Mouse (Mus musculus): ENCODE data around the gene Zc3h7a. TPM values are rescaled to one million over a fixed set of nuclear protein-coding genes. Genes with fewer than 3 reads are reported as not detected.

The Zc3h7a gene
- total RNA-seq (2021) = 10 to 100 TPM; 13.8 to 19.0 TPM
- long read RNA-seq, experiment 1, partial matches to known transcripts = 1 of 5 reads
- long read RNA-seq, experiment 1, other reads (novel, unspliced or antisense) = 1 of 5 reads
- long read RNA-seq, experiment 2, transcript Zc3h7a-201 (23 exons, 3,825 nt) = major isoform, 5 of 9 reads
- long read RNA-seq, experiment 2, partial matches to known transcripts = 1 of 9 reads
- long read RNA-seq, experiment 2, other reads (novel, unspliced or antisense) = 3 of 9 reads

GRCm38 (mm10) chr16:11176208-11176883 is at the start of gene Zc3h7a:
Gene Zc3h7a, minus strand, starts transcription at chr16:11176393.
- peak; percentile 84 to 86 for DNase-seq
- intact Hi-C loops (cut with DNase I) = no loop called here

- intact Hi-C loops (cut with DNase I) = no loop called here
- DNase-seq = no peak
These were observed 41.6 kb upstream of the Zc3h7a start for GRCm38 (mm10) chr16:11217801-11218200.

DNA sequence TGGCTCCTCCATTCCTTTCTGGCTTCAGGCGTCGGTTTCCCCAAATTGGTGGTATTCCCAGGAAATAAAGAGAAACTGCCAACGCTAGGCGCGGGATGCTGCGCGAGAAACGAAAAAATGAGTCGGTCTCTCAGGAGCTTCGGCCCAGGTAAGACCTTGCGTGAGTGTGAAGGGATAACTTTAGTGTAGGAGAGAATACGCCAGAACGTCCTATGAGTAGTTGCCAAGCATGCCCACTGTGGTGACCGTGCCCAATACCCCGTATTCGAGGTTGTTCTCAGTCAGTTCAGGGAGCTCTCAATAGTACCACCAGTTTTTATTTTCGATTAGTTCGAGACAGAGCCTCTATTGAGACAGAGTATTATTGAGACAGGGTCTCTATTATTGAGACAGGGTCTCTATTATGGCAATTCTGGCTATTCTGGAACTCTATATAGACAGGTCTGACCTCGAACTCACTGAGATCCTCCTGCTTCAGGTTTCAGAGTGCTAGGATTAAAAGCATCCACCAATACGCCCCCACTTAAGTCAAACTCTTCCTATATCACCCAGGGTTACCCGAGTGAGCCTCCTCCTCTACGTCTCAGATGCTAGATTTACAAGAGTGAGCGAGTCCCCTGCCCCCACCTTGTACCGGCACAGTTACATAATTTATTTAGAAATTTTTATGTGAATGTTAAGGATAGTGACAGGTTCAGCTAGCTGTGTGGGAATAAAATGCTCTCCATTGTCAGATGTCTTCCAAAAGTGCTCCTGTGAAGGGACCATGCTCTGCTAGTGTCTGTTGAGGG is 27.6 kb upstream of the Zc3h7a start:
- intact Hi-C loops (cut with DNase I) = loop anchor here (5.0 kb wide), 1 partner anchor 49 kb away; the partner anchor contains the start of gene Gspt1
- DNase-seq = no peak

DNA sequence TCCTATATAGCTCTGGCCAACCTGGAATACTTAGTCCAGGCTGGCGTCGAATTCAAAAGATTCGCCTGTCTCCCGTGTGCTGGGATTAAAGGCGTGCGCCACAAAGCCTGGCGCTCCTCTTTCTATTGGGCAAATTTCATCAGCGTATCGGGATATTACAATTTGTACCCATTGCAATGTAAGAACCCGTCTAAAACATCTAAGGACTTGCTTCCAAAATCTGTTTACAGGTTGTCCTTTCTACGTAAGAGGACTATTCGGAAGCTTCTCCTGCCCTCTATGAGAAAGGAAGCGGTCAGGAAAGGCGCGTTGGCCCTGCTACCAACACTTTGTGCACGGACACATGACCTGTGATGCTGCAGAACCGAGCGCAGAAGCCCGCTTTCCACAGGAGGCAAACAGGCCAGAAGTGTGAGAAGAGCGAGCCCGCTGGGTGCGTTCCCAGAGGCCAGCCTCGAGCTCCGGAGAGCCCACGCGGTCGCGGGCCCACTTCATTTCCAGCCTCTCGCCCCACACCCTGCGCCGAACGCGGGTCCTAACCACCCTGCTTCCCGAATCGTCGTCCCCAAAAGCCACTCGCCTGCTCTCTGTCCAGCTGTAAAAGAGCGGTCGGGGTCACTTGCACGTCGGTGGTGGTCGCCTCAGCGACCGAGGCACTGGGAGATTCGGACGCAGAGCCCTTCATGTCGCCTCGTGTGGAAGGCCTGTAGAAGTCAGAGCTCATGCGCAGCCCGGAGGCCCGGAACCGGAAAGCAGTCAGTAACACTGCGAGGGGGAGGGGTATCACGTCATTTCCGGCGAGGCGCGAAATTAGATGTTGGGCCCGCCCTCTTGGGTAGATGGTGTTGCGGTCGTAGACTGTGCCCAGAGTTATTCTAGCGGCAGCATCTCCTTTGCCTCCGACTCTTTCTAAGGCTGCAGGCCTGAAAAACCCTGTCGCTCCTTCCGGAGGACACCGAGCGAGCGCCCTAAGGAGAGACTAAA is 26.7 kb upstream of the Zc3h7a start, which contains the start of gene Rsl1d1:
Gene Rsl1d1 (minus strand): TSS at position 761 of the 984 bp plus-strand sequence.
- intact Hi-C loops (cut with DNase I) = loop anchor here (5.0 kb wide), 1 partner anchor 49 kb away; the partner anchor contains the start of gene Gspt1

DNA sequence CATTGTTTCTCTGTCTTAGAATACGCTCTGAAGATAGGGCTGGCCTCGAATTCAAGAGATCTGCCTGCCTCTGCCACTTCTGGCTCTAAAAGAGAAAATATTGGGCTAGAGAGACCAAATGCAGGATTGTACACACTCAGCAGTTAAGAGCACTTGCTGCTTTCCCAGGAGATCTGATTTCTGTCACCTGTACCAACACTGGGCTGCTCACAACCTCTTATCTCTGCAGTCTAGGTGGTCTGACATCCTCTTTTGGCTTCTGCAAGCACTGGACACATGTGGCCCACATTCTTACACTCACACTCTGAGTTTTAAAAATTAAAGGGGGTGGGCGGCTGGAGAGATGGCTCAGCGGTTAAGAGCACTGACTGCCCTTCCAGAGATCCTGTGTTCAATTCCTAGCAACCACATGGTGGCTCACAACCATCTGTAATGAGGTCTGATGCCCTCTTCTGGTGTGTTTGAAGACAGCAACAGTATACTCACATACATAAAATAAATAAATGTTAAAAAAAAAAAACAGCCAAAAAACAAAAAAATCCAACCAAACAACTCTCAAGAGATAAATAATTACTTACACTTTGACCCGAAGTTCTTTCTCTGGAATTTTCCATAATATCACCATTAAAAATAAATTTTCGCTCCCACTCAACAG is 25.7 kb upstream of the Zc3h7a start:
- DNase-seq = no peak
- intact Hi-C loops (cut with DNase I) = loop anchor here (5.0 kb wide), 1 partner anchor 50 kb away; the partner anchor contains the start of gene Gspt1

More for the DNA sequence above, 26.7 kb upstream of the Zc3h7a start, which contains the start of gene Rsl1d1:
- peak; percentile 83 to 86 for DNase-seq

DNA sequence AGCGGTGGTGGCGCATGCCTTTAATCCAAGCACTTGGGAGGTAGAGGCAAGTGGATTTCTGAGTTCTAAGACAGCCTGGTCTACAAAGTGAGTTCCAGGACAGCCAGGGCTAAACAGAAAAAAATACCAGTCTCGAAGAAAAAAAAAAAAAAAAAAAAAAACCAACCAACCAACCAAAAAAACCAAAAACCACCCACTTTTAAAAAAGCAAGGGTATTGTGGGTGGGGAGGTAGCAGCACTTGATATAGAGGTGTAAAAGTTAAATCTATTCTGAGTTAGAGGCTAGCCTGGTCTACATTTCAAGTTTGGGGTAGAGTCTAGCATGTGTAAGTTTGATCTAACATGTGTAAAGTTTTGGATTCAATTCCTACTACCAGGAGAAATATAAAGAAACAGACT is 24.1 kb upstream of the Zc3h7a start:
- intact Hi-C loops (cut with DNase I) = loop anchor here (5.0 kb wide), 1 partner anchor 52 kb away; the partner anchor contains the start of gene Gspt1
- no peak for DNase-seq

DNA sequence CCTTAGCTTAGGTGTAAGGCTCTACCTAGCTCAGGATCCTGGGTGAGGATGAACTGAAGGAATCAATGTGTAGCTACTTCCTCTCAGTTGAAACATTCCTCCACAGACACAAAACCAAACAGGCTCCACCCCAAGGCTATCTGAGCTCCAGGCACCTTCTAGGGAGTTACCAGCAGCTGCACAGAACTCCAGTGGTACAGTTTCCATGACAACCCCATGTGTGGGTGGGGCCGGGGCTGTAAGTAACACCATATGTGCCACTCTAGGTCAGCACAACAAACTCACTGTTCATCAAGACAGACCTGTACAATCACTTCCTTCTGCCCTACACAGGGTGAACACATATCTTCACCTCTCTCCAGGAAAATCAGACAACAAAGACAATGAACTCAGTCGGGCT is 22.3 kb upstream of the Zc3h7a start:
- no peak for DNase-seq
- intact Hi-C loops (cut with DNase I) = no loop called here

- no peak for DNase-seq
- intact Hi-C loops (cut with DNase I) = no loop called here
These were observed 20.9 kb upstream of the Zc3h7a start for GRCm38 (mm10) chr16:11197052-11197451.

GRCm38 (mm10) chr16:11193231-11193630 is 17.0 kb upstream of the Zc3h7a start:
- intact Hi-C loops (cut with DNase I) = no loop called here
- no peak for DNase-seq

DNA sequence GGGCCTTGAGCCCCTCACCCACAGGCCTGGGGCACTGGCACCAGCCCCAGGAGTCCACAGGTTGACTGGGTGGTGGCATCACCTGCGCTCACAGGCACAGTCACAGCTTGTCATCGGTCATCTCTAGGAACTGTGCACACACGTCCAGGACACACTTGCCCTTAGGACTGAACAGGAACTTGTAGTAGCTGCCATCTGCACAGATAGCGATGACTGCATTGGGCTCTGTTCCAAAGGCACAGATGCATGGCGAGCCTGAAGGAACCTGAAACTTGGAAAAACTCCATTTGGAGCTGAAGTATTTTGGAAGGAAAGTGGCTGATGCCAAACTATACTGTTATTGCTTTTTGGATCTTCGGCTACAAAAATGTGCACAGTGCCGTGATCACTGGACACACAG is 14.0 kb upstream of the Zc3h7a start:
- intact Hi-C loops (cut with DNase I) = no loop called here
- no peak for DNase-seq

GRCm38 (mm10) chr16:11177404-11177803 is 1.2 kb upstream of the Zc3h7a start:
- intact Hi-C loops (cut with DNase I) = no loop called here
- DNase-seq = no peak

DNA sequence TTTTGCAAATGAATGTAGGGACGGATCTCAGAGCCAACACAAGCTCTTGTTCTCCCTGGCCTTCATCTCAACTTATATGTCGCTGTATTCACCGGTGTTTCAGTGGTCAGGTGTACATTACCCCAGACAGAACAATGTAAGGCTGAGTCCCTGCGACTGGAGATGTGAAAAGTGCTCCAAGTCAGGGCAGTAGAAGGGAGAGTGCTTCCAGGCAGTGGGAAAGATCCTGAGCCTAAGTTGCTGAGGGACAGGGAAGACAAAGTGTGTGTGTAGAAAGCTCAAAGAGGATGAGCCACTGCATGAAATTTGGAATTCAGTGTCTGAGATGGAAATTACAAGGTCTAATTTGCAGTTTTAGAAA is 671 bp upstream of the Zc3h7a start:
- intact Hi-C loops (cut with DNase I) = no loop called here
- DNase-seq = no peak

DNA sequence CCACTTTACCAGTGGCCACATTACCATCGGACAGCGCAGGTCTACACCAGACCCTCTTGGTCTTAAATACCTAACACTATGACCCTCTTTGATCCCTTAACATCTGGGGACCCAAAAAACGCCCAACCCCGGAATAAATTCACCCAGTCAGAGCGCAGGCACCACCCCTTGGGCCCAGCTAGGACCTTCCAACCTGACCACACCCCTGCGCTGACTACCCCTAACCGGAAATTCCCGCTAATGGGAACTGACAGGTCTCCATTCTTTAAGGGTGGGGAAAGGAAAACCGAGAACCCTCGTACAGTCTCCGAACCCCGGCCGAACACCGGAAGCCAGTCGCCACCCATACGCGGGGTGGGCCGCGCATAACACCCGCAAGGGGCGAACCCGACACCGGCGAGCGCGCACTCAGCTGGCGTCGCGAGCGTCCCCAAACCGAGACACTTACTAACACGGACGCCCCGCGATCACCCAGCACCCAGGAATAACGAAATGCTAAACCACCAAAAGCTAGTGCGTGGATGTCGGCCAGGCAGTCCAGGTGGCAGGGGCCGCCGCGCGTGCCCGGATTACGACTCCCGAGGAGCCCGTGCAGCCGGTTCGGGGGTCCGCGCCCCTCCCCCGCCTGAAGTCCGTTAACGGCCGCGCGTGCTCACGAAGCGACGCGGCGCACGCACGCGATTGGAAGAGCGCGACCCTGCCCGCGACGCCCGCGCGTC is 545 bp downstream of the Zc3h7a start:
- peak; percentile 45 to 54 for DNase-seq
- intact Hi-C loops (cut with DNase I) = no loop called here

DNA sequence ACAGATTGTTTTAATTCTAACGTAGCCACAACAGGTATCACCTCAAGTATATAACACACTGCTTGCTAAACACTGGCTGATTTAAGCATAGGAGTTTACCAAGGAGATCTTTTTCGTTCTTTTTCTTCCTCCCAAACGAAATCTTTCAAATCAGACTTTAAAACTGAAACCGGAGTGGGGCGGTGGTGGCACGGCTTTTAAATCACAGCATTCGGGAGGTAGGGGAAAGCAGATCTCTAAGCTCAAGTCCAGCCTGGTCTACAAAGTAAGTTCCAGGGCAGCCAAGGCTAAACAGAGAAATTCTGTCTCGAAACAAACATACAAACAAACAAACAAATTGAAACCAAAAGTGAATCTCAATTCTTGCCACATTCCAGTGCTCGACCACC is 1.1 kb downstream of the Zc3h7a start:
- intact Hi-C loops (cut with DNase I) = no loop called here
- no peak for DNase-seq

GRCm38 (mm10) chr16:11174671-11175081 is 1.5 kb downstream of the Zc3h7a start:
- DNase-seq = peak in 1 of 2 experiments; percentile 37
- intact Hi-C loops (cut with DNase I) = loop anchor here (5.0 kb wide), 2 partner anchors 137 to 302 kb away; no protein-coding TSS in a partner anchor

- DNase-seq = no peak
- intact Hi-C loops (cut with DNase I) = loop anchor here (5.0 kb wide), 2 partner anchors 134 to 299 kb away; no protein-coding TSS in a partner anchor
These were observed 4.5 kb downstream of the Zc3h7a start for GRCm38 (mm10) chr16:11171679-11172078.

- intact Hi-C loops (cut with DNase I) = no loop called here
- DNase-seq = no peak
These were observed 9.8 kb downstream of the Zc3h7a start for GRCm38 (mm10) chr16:11166431-11166830.

GRCm38 (mm10) chr16:11164695-11165255 is 11.4 kb downstream of the Zc3h7a start:
- intact Hi-C loops (cut with DNase I) = no loop called here

More at GRCm38 (mm10) chr16:11164695-11165255, 11.4 kb downstream of the Zc3h7a start:
- DNase-seq = no peak

Data from gastrocnemius, postnatal 36 days (tissue).